Mouse (Mus musculus): ENCODE data around the gene Cyp4f39.

DNA sequence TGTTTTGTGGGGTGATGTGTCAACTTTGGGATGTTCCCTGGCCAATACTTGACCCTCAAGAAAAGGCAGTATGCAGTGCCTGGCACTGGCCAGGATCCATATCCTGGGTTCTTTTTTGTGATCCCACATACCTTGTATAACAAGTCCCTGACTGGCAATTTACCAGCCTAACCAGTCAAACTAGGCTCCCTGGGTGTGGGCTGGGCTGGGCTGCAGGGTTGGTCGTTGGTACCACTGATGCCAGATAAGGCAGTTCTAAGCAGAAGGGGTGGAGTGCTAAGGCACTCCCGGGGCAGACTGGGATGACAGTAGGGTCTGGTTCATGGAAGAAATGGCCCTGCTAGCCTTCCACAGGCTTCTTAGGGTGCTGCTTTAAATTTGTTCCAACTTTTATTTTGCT lies 2.5 kb downstream of the Cyp4f39 start:
- TF ChIP-seq CTCF (conservative IDR thresholded peaks at IDR 0.05; ENCODE audit: low read length), result no peak
- no peak for TF ChIP-seq NANOG (IDR thresholded peaks at IDR 0.05; ENCODE audit: borderline replicate concordance, low read length)
- TF ChIP-seq POU5F1 (IDR thresholded peaks at IDR 0.05; ENCODE audit: borderline replicate concordance, low read length), result no peak
